Mouse (Mus musculus): ENCODE data around the gene Pde4dip. TPM values are rescaled to one million over a fixed set of nuclear protein-coding genes. Genes with fewer than 3 reads are reported as not detected.

Gene Pde4dip
- polyA plus RNA-seq, 1 experiment from 2014 or later, result 67.6 TPM

GRCm38 (mm10) chr3:97648518-97648917 is 240.0 kb downstream of the Pde4dip start:
- no peak for ATAC-seq (replicated peaks)
- Histone ChIP-seq H3K4me1 (no peaks in the 10 kb centered on the region), H3K4me3 (no peak overlapping the region), H3K27me3 (no peaks in the 10 kb centered on the region), H3K4me2 (replicated peaks) (no peak overlapping the region), H3K9ac (replicated peaks) (no peak overlapping the region), H3K9me3 (no peaks in the 10 kb centered on the region), H3K36me3 (no peaks in the 10 kb centered on the region), H3K27ac (replicated peaks) (no peak overlapping the region)
- WGBS, result 39% methylated on average over 1 of the region's 1 CpGs

GRCm38 (mm10) chr3:97642001-97642400 is 246.5 kb downstream of the Pde4dip start:
- Histone ChIP-seq H3K9me3 (no peaks in the 10 kb centered on the region), H3K27me3 (no peaks in the 10 kb centered on the region), H3K4me3 (no peak overlapping the region), H3K27ac (replicated peaks) (no peak overlapping the region), H3K4me2 (replicated peaks) (no peak overlapping the region), H3K36me3 (no peaks in the 10 kb centered on the region), H3K9ac (replicated peaks) (no peak overlapping the region), H3K4me1 (no peaks in the 10 kb centered on the region)
- WGBS, result 84% methylated on average over 9 of the region's 9 CpGs
- ATAC-seq (replicated peaks), result no peak

- ATAC-seq (replicated peaks), result no peak
- Histone ChIP-seq H3K36me3 (no peaks in the 10 kb centered on the region), H3K9ac (replicated peaks) (no peak overlapping the region), H3K27me3 (no peaks in the 10 kb centered on the region), H3K9me3 (no peaks in the 10 kb centered on the region), H3K4me2 (replicated peaks) (no peak overlapping the region), H3K27ac (replicated peaks) (no peak overlapping the region), H3K4me3 (no peak overlapping the region), H3K4me1 (no peaks in the 10 kb centered on the region)
- WGBS, result 92% methylated on average over 4 of the region's 4 CpGs
Measured at GRCm38 (mm10) chr3:97641396-97641795, 247.1 kb downstream of the Pde4dip start.

Small RNA genes within 50 kb of the gene (microRNA-seq; reads per million reads assigned to microRNA genes)
- not detected for gene Mir7225

Other genes starting within 250 kb of the Pde4dip start
- gene Prkab2, start 230.5 kb downstream of the Pde4dip start, polyA plus RNA-seq (2015; fragmentation: Nextera tagmentation; extraction: Ambion mirVana), result 9.5 and 10.0 TPM in 2 replicates
- not detected in 2 replicates for gene Gm17651, start 214.0 kb downstream of the Pde4dip start, polyA plus RNA-seq (2015; fragmentation: Nextera tagmentation; extraction: Ambion mirVana)
- 104 and 108 TPM in 2 replicates for gene Sec22b, start 12.5 kb upstream of the Pde4dip start, polyA plus RNA-seq (2015; fragmentation: Nextera tagmentation; extraction: Ambion mirVana)
- 17.8 and 18.9 TPM in 2 replicates for gene Notch2, start 124.8 kb upstream of the Pde4dip start, polyA plus RNA-seq (2015; fragmentation: Nextera tagmentation; extraction: Ambion mirVana)